Mouse (Mus musculus) MEL-GATA-1-ER (cell line): ENCODE measurements around the gene Kcnq1.

Experiments
- DNase-seq: peaks from one replicate; pipeline ENCODE4 v3.0.0-alpha.2; 2012; ENCODE audit warnings: low read depth; ENCODE audit errors: extremely low read depth

Gene Kcnq1

DNA sequence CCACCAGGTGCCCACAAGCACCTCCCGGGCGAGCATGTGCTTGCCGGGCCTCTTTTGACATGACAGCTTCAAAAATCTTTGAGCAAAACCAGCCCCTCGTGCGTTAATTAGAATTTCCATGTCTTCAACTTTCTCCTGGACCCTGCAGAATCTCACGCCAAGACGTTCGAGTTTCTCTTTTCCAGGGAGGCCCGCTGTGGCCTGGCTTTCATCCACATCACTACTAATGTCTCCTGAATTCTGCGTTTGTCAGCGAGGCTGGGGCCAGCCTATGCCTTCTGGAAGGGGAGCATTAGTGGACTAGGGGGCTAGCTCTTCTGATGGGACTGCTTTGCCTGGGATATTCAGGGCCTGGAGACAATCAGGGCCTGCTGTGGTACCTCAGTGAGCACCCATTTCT, 159.2 kb downstream of the Kcnq1 start:
- no peak for DNase-seq

DNA sequence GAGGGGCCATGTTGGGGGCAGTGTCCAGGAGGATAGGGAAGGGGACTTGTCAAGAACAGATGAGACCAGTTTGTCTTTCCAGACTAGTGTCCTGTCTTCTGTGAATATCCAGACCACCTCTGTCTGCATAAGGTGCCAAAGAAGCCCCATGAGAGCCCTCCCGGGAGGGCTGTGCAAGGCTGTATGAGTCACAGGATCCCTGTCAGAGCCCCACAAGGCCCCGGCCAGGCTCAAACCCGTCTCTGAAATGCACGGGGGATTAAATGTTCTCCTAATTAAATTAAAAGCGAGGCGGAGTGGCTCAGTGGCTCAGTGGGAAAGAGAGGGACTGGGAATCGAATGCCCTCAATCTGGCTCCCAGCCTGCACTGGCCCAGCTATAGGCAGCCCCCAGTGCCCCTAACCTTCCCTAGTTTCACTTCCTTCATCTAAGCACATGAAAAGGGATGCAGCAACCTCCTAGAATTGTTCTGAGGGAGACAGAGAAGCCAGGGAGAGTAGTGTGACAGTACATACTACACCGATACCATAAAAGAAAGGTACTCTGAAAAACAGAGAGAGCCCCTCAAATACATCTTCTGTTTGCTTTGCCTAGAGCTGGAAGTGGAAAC, 159.8 kb downstream of the Kcnq1 start:
- no peak for DNase-seq

GRCm38 (mm10) chr7:143273747-143274146, 167.6 kb downstream of the Kcnq1 start:
- no peak for DNase-seq

DNA sequence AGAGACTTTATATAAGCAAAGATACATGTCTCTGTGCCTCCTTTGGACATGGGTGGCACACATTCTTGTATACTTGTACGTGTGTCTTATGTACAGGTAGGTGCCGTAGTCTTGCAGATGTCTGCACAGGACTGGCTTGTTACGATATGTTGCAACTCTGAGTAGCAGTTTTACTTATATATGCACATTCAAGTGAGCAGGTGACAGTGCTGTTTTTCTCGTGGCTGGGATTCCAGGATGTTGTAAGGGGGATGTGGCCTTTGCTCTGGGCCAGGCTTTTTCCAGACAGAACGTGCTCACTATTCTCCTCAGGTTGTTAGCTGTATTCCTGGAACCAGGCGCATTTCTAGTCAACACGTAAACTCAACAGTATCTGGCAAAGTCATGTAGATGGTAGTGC, 168.9 kb downstream of the Kcnq1 start:
- DNase-seq, result no peak

- DNase-seq, result no peak
These were observed 177.5 kb downstream of the Kcnq1 start for GRCm38 (mm10) chr7:143283625-143284024.

DNA sequence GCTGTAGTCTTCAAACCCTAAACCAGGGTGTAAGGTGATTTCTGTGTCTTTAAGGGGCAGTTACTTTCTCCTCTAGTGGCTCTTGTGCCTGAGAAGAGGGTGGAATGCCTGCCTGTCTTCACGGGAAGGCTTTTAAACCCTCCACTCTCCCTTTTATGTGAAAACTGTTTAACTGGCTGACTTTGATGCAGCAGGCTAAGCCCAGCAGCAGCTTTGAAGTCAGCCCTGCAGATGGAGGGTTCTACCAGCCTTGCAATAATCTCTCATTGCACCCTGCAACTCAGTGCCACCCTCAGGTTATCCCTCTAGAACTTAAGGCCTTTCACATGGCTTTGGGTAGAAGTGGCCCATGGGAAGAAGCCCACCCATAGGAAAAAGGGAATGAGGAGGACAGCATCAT, 178.7 kb downstream of the Kcnq1 start:
- no peak for DNase-seq

DNA sequence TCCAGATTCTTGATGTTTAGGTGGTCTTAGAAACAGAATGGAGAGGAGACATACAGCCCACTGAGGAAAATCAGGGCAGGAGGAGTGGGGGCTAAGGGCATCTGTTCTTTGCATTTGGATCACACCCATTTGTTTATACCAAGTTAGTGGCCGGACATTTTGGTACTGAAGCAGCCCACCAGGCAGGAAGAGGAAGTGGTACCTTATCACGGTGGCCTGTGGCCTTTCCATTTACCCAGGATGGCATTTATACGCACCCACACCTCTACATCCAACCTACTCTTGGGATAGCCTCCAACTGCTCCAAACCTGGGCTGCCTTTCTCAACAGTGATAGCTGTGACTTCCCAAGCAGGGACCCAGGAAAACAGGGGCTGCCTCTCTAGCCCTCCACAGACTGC, 179.3 kb downstream of the Kcnq1 start:
- DNase-seq, result no peak

DNA sequence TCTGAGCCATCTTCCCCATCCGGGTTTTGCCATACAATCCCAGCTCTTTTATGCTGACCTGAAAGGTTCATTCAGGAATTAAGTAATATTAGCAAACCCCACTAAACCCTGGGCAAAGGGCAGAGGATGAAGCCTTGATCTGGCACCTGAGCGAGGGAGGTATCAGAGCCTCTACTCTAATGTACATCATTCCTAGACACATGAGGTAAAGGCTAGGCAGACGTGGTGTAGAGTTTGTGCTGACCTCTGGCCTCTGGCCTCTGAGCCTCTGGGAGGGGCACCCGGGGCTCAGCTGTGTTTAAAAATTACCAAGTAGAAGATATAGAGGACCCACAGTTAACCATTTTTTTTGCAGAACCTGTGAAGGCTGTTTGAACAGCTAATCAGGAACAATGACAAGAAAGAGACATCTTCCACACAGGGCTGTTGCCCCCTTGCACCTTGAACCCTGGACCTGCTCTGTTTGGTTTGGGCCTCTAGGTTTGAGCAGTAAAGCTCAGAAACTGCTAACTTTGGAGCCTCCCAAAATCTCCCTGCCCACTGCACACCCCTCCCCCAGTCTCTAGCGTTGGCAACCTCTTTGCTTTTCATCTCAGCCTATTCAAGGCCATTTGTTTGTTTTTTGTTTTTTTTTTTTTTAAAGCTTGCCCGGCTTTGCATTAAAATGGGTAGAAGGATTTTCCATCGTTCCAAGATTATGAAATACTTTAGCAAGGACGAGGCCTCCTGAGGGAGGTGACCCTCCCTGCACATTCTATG, 180.5 kb downstream of the Kcnq1 start:
- no peak for DNase-seq

GRCm38 (mm10) chr7:143288135-143288534, 182.0 kb downstream of the Kcnq1 start:
- DNase-seq, result no peak

DNA sequence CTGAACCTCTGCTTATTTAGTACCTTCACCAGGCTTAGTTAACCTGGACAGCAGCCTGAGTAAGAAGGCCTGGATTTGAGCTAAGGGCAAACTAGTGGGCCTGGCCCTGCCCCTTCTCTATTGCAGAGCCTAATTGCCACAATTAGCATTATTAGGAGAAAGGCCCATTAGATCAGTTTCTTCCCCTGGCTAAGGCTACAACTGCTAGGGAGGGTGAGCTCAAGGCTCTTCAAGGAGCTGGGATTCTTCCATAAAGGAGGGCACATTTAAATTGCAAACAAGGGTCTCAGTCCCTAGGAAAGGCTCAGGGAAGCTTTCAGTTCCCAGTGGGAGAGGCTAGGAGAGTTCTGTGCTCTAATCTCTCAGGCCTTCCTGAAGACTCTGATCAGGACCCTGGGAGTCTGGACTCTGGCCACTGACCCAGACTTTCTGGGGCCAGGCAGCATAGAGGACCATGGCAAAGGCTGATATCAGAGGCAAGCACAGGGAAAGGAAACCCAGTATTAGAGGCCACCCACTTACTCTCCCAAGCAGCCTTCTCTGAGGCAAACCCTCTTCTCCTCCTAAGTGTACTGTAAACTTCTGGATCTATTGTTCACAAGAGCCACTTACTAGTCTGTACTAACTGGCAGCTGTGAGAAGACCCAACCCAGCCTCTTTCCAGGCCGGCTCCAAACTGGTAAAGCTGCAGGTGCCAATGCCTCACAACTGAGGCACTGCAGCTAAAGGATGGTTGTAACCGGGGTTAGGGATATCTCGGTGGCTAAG, 183.1 kb downstream of the Kcnq1 start:
- DNase-seq, result no peak

DNA sequence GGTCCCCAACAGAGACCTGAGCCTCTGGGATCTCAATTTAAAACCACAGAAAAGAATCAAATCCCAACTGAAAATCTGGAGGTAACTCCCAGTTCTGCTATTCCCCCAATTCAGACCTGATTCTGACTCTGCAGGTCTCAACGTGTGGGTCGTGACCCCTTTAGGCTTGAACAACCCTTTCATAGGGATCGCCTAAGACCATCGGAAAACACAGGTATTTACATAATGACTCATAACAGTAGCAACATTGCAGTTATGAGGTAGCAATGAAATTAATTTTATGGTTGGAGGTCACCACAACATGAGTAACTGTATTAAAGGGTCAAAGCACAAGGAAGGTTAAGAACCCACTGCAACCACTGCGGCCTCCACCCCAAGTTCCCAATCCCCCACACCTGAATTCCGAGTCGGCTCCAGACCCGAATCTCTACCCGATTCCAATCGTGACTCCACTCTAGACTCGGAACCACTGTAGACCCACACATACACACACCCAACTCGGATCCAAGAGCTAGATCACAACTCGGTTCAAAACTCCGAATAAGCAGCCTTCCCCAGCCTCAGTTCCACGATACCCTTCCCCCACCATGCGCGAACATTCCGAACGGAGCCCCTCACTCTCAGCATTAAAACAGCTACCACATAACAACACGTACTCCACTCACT, 188.7 kb downstream of the Kcnq1 start:
- DNase-seq, result no peak

GRCm38 (mm10) chr7:143295356-143296000, 189.3 kb downstream of the Kcnq1 start:
- DNase-seq, result no peak

GRCm38 (mm10) chr7:143296001-143296379, 189.8 kb downstream of the Kcnq1 start:
- peak; percentile 38 for DNase-seq

DNA sequence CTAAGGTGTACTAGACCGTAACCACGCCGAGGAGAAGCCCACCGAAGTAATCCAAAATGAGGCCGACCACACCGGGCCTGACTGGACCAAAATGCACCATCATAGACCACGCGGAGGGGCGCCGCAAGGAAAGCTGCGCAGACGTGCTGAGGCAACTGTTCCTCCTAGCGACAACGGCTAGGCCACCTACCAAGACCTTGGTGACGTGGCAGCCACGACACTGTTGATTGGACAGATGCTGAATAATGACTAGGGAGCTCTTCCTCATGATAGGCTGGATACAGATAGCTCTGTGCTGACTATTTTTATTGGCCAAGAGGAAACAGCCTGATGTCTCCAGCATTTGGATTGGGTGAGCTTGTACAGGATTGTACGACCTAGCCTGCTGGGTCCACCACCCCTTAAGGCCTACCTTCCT, 190.2 kb downstream of the Kcnq1 start:
- peak; percentile 97 for DNase-seq

DNA sequence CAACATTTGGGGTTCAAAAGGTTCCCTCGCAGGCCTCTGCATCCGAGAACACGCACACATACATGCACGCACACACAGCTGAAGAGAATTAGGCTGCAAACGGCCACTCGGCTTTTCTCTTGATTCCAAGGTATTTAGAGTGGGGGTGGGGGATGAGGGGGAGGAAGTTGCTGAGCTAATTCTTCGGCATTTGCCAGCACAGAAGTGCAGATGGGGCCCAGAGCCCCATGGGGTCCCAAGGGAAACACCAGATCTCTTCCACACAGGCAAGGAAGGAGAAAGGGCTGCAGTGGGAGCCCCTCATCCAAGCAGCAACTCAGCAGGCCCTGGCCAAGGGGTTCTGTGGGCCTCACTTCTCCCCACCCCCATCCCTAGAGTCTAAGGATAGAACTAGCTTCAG, 193.9 kb downstream of the Kcnq1 start:
- no peak for DNase-seq

DNA sequence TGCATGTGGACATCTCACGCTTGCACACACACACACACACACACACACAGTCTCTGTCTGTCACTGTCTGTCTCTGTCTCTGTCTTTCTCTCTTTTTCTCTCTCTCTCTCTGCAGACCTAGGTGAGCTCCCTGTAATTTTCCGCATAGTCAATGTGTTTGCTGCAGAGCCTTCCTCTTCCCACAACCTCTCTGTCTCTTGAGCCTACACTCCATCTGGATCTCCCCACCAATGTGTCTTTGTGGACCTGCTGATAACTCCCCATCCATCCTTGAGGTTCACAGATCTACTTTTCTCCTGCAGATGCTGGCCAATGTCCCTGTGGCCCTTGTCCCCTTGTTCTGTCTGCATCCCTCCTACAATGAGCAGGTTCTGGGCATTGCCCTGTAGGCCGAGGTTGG, 194.5 kb downstream of the Kcnq1 start:
- DNase-seq, result no peak

- no peak for DNase-seq
These were observed 196.0 kb downstream of the Kcnq1 start for GRCm38 (mm10) chr7:143302156-143302555.

GRCm38 (mm10) chr7:143302593-143303238, 196.6 kb downstream of the Kcnq1 start:
- DNase-seq, result no peak

GRCm38 (mm10) chr7:143303557-143303956, 197.4 kb downstream of the Kcnq1 start:
- DNase-seq, result no peak

DNA sequence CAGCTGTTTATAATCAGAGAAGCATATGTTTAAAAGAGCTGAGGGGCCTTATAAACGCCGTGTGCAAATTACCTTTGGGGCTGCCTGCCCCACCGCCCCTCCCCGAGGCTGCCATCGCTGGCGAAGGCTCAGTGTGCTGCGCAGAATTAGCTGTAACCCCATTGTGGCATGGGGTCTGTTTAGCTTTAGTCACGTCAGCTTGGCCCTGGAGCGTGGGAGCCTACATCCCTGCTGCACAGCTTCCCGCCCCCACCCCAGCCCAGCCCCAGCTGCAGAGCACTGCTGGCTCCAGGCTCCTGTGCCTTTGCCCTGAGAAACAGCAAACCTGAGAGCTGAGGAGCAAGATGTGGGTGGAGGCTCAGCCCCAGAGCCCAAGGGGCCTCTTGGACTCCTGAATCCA, 199.6 kb downstream of the Kcnq1 start:
- DNase-seq, result no peak

- DNase-seq, result no peak
These were observed 201.8 kb downstream of the Kcnq1 start for GRCm38 (mm10) chr7:143308001-143308400.
